Mouse (Mus musculus) adrenal gland, postnatal 14 days (tissue): ENCODE measurements around the gene Prrc2b. TPM values are rescaled to one million over a fixed set of nuclear protein-coding genes. Genes with fewer than 3 reads are reported as not detected.

Experiments
- DNase-seq: peaks from one replicate; pipeline ENCODE4 v3.0.0; 2021; ENCODE audit warnings: mixed read lengths
- long read RNA-seq, 2 experiments: library from polyadenylated mRNA; stranded (forward); transcript quantifications; one replicate each; pipeline ENCODE4 v2.0.0; 2021
- total RNA-seq: library from RNA; stranded (reverse); gene quantifications from 2 replicates; pipeline ENCODE4 v1.2.3, GENCODE M21; 2021

Prrc2b gene
- 86.4 and 91.3 TPM in 2 replicates for total RNA-seq
- long read RNA-seq, experiment 1, partial matches to known transcripts = 2 of 7 reads
- long read RNA-seq, experiment 1, other reads (novel, unspliced or antisense) = 5 of 7 reads
- long read RNA-seq, experiment 2, partial matches to known transcripts = 1 of 9 reads
- long read RNA-seq, experiment 2, other reads (novel, unspliced or antisense) = 8 of 9 reads

- peak; percentile 86 for DNase-seq
Measured at GRCm38 (mm10) chr2:32150924-32151659, at the start of gene Prrc2b. Gene Prrc2b (plus strand): TSS chr2:32151082.

GRCm38 (mm10) chr2:32102944-32103343 lies 47.9 kb upstream of the Prrc2b start:
- DNase-seq = no peak

GRCm38 (mm10) chr2:32103557-32103956 lies 47.3 kb upstream of the Prrc2b start:
- no peak for DNase-seq

GRCm38 (mm10) chr2:32104122-32104521 lies 46.8 kb upstream of the Prrc2b start:
- DNase-seq = no peak

GRCm38 (mm10) chr2:32105117-32105913 lies 45.6 kb upstream of the Prrc2b start:
- DNase-seq = peak; percentile 64

GRCm38 (mm10) chr2:32105930-32106329 lies 45.0 kb upstream of the Prrc2b start:
- DNase-seq = no peak

- no peak for DNase-seq
Measured at GRCm38 (mm10) chr2:32111268-32111667, 39.6 kb upstream of the Prrc2b start.

GRCm38 (mm10) chr2:32112548-32112947 lies 38.3 kb upstream of the Prrc2b start:
- no peak for DNase-seq

GRCm38 (mm10) chr2:32115851-32116268 lies 35.0 kb upstream of the Prrc2b start:
- no peak for DNase-seq

GRCm38 (mm10) chr2:32119802-32120750 lies 30.8 kb upstream of the Prrc2b start:
- DNase-seq = no peak

- DNase-seq = no peak
Measured at GRCm38 (mm10) chr2:32121150-32121549, 29.7 kb upstream of the Prrc2b start.

GRCm38 (mm10) chr2:32121785-32122184 lies 29.1 kb upstream of the Prrc2b start:
- no peak for DNase-seq

GRCm38 (mm10) chr2:32127653-32128535 lies 23.0 kb upstream of the Prrc2b start:
- peak; percentile 21 for DNase-seq

- no peak for DNase-seq
Measured at GRCm38 (mm10) chr2:32128536-32128841, 22.4 kb upstream of the Prrc2b start.

GRCm38 (mm10) chr2:32129383-32130074 lies 21.4 kb upstream of the Prrc2b start:
- peak; percentile 28 for DNase-seq

GRCm38 (mm10) chr2:32130435-32130834 lies 20.4 kb upstream of the Prrc2b start:
- DNase-seq = peak; percentile 70

GRCm38 (mm10) chr2:32131205-32131834 lies 19.6 kb upstream of the Prrc2b start:
- DNase-seq = peak; percentile 57

GRCm38 (mm10) chr2:32131866-32132566 lies 18.9 kb upstream of the Prrc2b start:
- DNase-seq = no peak

- peak; percentile 86 for DNase-seq
Measured at GRCm38 (mm10) chr2:32132567-32132992, 18.3 kb upstream of the Prrc2b start.
